Mouse (Mus musculus): ENCODE data around the gene Vegfa.

Gene Vegfa

DNA sequence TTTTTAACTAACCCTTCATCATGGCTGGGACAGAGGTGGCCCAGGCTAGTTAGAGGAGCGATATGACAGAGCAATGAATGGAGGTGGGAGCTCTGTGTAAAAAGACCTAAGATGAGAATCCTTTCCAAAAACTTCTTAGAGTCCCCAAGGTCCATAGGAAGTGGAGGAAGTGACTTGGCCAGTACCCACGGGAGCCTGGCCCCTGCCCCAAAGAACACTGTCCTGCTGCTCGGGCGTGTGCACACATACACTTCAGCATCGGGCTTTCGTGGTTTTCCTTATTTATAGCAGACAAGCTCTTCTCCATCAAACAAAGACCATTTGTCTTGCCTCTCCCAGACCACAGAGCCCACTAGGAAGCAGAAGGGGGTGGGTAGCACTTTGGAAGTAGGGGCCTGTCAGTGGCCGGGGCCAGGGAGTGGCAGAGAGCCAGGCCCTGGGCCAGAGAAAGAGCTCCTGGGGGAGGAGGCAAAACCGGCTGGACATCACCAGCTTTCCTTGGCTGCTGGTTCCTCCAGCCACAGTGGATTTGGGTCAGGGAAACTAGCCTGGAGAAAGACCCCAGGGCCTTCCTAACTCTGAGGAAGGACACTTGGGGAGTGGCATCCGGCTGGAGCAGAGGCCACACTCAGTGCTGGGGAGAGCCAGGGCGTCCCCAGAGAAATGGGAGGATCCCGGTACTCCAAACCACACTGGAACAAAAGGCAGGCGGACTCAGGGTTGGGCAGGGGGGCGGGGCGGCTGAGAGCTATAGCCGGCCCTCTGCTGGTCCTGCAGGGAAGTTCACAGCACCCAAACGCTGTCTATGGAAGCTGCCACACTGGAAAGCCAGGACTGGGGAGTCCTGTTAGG, 4.9 kb downstream of the Vegfa start:
- DNase-seq (ENCODE audit: low read depth, low spot score), result peak; percentile 73

DNA sequence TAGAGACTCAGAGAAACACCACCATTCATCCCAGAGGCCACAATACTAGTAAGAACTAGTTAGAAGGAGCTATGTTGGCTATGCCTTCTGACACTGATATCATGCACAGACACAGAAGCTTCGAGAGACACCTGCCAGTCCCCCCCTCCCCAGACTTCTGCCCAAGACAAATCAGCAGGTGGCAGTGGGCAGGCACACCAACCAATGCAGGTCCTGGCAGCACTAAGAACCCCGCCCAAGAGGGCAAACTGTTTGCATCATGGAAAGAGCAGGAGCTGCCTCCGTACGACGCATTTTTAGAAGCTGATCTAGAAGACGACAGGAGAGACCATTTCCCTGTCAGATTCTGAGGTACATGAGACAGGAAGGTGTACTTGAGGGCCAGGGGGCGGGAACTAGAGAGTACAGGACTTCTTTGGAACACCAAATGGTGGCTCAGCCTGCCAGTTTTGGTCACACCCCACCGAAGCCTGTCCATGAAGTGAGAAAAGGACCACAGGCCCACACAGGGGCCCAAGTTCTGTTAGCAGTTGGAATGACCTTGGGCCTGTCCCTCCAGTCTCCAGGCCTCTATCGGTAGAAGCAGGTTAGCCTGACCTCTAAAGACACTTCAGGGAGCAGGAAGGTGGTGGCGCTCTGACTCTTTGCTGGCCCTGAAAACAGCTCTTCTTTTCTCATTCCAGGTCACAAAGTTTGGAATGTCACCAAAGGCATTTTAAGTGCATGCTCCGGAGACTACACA, 6.1 kb downstream of the Vegfa start:
- no peak for DNase-seq (ENCODE audit: low read depth, low spot score)

GRCm38 (mm10) chr17:46025207-46025606, 7.0 kb downstream of the Vegfa start:
- DNase-seq (ENCODE audit: low read depth, low spot score), result no peak

DNA sequence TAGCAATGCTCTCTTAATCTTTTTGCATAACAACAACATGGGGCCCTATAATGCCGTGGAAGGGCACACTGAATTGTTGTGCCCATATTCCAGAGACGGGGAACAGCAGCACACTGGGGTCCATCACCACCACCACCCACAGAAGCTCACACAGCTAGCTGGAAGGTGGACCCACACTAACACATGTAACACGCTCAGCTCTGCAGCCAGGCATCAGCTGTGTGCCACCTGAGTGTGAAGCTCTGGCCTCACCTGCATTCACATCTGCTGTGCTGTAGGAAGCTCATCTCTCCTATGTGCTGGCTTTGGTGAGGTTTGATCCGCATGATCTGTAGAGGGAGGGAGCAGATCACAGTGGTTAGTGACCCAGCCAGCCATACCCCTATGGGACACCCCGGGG, 8.0 kb downstream of the Vegfa start:
- DNase-seq (ENCODE audit: low read depth, low spot score), result no peak

DNA sequence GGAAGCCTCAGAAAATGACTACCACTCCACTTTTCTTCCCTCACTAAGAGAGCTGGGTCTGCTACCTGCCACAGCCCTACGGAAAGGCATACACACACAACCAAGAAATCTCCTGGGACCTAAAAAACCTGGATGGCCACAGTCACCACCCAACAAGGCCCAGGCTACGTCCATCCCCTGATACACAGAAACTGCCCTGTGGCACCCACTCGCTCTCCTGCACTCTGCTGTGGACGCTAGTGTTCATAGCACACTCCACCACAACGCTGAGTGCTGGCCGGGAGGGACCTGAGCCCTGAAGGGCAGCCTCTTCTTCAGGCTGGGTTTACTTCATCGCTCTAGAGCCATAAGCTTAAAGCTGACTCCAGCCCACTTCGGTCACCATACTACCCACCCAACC, 8.6 kb downstream of the Vegfa start:
- no peak for DNase-seq (ENCODE audit: low read depth, low spot score)

DNA sequence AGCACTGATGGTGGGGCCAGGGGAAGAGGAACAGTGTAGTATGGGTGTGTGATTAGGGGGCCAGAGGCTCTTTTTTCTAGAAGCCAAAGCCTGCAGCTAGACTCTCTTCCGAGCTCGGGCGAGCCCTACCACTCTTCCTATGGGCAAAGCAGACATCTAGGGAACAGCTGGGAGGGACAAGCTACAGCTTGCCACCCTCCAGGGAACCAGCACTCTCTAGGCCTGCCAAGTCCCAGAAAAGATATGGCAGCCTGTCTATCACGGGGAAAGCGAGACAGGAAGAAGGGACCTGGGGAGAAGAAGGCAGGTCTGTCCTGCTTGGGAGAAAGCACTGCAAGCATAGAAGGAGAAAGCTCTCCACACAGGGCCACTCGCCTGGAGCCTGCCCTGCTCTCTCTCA, 9.2 kb downstream of the Vegfa start:
- no peak for DNase-seq (ENCODE audit: low read depth, low spot score)

DNA sequence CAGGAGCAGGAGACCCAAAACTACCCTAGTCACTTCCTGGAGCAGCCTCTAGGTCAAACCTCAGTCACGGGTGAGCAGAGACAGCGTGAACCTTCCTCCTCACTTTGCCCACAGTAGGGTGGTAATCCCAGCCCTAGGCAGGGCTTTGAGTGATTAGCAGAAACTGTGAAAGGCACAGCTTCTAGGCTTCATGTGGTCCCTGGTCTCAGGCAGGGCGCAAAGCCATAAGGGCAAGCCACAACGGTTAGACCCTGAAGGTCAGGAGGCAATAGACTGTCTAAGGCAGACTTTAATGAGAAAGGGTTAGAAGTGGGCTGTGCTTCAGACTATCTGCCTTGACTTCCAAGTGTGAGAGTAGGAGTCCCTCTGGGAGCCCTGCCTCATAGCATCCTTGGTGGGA, 9.7 kb downstream of the Vegfa start:
- no peak for DNase-seq (ENCODE audit: low read depth, low spot score)

GRCm38 (mm10) chr17:46021760-46022159, 10.4 kb downstream of the Vegfa start:
- no peak for DNase-seq (ENCODE audit: low read depth, low spot score)

DNA sequence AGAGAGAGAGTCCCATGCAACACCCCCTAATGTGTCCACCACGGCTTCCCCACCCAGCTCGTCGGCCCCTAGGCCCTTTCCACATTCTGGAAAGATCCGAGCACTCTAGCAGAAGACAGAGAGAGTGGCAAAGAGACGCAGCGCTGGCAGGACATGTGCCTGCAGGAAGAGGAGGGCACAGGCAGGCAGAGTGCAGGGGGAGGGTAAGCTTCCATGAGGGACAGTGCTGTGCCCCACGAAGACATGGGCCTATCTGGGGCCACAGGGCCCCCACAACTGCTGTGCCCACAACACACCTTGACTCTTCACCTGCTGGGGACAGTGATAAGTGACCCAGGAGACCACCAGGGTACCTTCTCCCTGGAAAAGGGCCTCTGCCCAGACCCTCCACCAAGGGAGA, 11.0 kb downstream of the Vegfa start:
- DNase-seq (ENCODE audit: low read depth, low spot score), result no peak

- no peak for DNase-seq (ENCODE audit: low read depth, low spot score)
These were observed 11.6 kb downstream of the Vegfa start for GRCm38 (mm10) chr17:46020579-46020978.

DNA sequence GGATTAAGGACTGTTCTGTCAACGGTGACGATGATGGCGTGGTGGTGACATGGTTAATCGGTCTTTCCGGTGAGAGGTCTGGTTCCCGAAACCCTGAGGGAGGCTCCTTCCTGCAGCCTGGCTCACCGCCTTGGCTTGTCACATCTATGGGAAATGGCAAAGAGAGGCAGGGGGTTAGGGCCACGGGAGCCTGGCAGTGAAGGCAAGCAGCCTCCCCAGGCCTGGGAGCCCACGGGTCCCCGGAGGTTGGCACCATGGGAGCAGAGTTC, 13.5 kb downstream of the Vegfa start:
- DNase-seq (ENCODE audit: low read depth, low spot score), result no peak

- DNase-seq (ENCODE audit: low read depth, low spot score), result no peak
These were observed 14.0 kb downstream of the Vegfa start for GRCm38 (mm10) chr17:46017946-46018735.

DNA sequence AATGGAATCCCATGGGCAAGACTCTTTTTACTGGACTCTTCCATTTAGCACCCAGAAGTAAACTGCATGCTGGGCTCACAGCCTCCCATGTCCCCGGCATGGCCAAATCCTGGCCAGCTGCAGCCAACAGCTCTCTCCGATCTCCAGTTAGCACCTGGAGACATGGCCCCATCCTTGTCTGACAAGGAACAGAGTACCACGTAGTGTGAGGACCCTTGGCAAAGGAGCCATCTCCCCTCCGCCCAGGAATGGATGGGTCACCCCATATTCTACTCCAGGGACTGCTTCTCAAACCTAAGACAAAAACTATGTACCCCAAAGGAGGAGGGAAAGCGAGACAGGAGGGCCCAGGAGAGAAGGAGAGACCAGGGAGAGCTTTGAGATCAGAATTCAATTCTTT, 15.6 kb downstream of the Vegfa start:
- DNase-seq (ENCODE audit: low read depth, low spot score), result no peak

- DNase-seq (ENCODE audit: low read depth, low spot score), result no peak
These were observed 16.2 kb downstream of the Vegfa start for GRCm38 (mm10) chr17:46015967-46016366.

GRCm38 (mm10) chr17:46014935-46015334, 17.2 kb downstream of the Vegfa start:
- no peak for DNase-seq (ENCODE audit: low read depth, low spot score)

DNA sequence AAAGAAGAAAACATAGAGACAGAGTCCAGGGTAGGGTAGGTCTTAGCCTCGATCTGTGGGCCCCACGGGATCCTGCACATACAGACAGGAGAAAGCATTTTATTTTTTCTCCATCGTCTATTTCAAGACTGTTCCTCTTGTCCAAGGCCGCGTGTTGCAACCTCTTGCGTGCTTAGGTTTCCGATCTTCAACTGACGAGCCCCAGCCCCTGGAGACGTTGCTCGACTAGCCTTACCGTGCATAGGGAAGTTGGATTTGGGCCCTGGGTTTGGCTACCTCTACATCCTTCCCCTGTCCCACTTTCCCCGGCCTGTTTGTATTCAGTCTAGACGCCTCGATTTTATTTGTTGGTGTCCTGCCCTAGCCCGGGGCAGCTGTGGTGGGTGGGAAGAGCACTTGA, 18.6 kb downstream of the Vegfa start:
- DNase-seq (ENCODE audit: low read depth, low spot score), result no peak

GRCm38 (mm10) chr17:46012211-46012610, 20.0 kb downstream of the Vegfa start:
- DNase-seq (ENCODE audit: low read depth, low spot score), result no peak

DNA sequence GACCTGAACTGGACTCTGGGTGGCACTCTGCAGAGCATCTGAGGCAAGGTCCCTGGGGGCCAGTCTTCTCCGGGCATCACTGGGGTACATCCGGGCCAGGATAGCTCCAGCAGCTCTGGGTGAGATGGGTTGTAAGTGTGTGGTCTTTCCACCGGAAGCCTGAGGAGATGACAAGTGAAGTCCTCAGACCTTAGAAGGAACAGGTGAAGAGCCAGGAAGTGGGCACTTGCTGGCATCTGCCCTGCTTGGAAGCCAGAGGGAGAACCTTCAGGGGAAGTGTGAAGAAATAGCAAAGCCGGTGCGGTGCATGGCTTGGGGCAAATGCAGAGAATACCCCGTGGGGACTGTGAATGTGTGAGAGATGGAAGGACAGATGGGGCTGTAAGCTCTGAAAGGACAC, 21.7 kb downstream of the Vegfa start:
- no peak for DNase-seq (ENCODE audit: low read depth, low spot score)

- no peak for DNase-seq (ENCODE audit: low read depth, low spot score)
These were observed 23.0 kb downstream of the Vegfa start for GRCm38 (mm10) chr17:46009182-46009581.

- DNase-seq (ENCODE audit: low read depth, low spot score), result no peak
These were observed 26.7 kb downstream of the Vegfa start for GRCm38 (mm10) chr17:46005458-46005857.

DNA sequence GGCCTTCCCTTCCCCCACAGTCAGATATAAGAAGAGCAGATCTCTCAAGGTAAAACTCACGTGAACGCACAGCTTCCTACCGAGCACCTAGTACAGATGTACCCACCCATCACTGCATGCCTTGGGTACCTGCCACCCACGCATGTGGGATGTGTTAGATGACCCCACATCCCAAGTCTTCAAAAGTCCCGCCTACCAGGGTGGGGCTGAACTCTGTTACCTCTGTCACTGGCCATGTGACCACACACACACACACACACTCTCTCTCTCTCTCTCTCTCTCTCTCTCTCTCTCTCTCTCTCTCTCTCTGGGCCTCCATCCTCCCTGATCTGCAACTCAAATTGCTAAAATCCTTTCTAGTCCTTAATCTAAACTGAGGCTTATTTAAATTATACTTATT, 27.7 kb downstream of the Vegfa start:
- DNase-seq (ENCODE audit: low read depth, low spot score), result no peak

- DNase-seq (ENCODE audit: low read depth, low spot score), result no peak
These were observed 28.3 kb downstream of the Vegfa start for GRCm38 (mm10) chr17:46003717-46004481.

Measured in forelimb bud, embryonic 11.5 days (tissue).